Mouse (Mus musculus) liver, embryonic 14.5 days (tissue): ENCODE results near the gene Srrd. TPM values are rescaled to one million over a fixed set of nuclear protein-coding genes. Genes with fewer than 3 reads are reported as not detected.

Source experiments
- ATAC-seq: fragments of 200-750 bp; cut with Nextera tagmentation; 2 replicates; pipeline ENCODE4 v1.8.0; 2017; ENCODE audit warnings: moderate number of reproducible peaks, mild to moderate bottlenecking, moderate library complexity; ENCODE audit not compliant: insufficient read depth
- DNase-seq, 3 experiments: peaks; one replicate each; pipeline ENCODE4 v3.0.0-alpha.2; 2012 to 2013; ENCODE audit warnings: low read depth in 3 of 3, low spot score in 3 of 3
- H3K27ac ChIP-seq: fragments of 300-500 bp; sonication (generic); 2 replicates; pipeline ENCODE4 v1.5.1; 2014; ENCODE audit warnings: moderate library complexity, mild to moderate bottlenecking, control low read depth, inconsistent platforms
- H3K27me3 ChIP-seq: fragments of 300-500 bp; sonication (generic); 2 replicates; pipeline ENCODE4 v1.6.1; 2014; ENCODE audit warnings: mild to moderate bottlenecking, low read length, moderate library complexity; ENCODE audit not compliant: control insufficient read depth, insufficient read depth
- H3K36me3 ChIP-seq: fragments of 300-500 bp; sonication (generic); replicated peaks from 2 replicates; pipeline ENCODE4 v1.6.1; 2014; ENCODE audit warnings: low read depth; ENCODE audit not compliant: control insufficient read depth, insufficient read depth
- H3K4me1 ChIP-seq, 2 experiments: fragments of 200-500 bp in 1 of 2; fragments of 300-500 bp in 1 of 2; sonication (generic) in 1 of 2; replicated peaks; 2 replicates each; pipeline ENCODE4 v1.6.1; 2012 to 2014; ENCODE audit warnings: antibody characterized with exemption in 1 of 2, inconsistent platforms in 1 of 2, low read length in 1 of 2; ENCODE audit not compliant: control insufficient read depth in 2 of 2, insufficient read depth in 2 of 2
- H3K4me2 ChIP-seq: fragments of 300-500 bp; sonication (generic); 2 replicates; pipeline ENCODE4 v1.6.1; 2014; ENCODE audit warnings: low read depth, mild to moderate bottlenecking, control low read depth, moderate library complexity
- H3K4me3 ChIP-seq, 2 experiments: fragments of 200-500 bp in 1 of 2; fragments of 300-500 bp in 1 of 2; sonication (generic) in 1 of 2; 2 replicates each; pipeline ENCODE4 v1.5.1; 2012 to 2014; ENCODE audit warnings: low read depth in 2 of 2, low read length in 2 of 2, mild to moderate bottlenecking in 2 of 2, control low read depth in 1 of 2, inconsistent platforms in 1 of 2, moderate library complexity in 1 of 2; ENCODE audit not compliant: insufficient read depth in 1 of 2
- H3K9ac ChIP-seq: fragments of 300-500 bp; sonication (generic); replicated peaks from 2 replicates; pipeline ENCODE4 v1.6.1; 2014; ENCODE audit warnings: mild to moderate bottlenecking, control low read depth, moderate library complexity
- H3K9me3 ChIP-seq: fragments of 300-500 bp; sonication (generic); 2 replicates; pipeline ENCODE4 v1.6.1; 2016; ENCODE audit warnings: low read length, mixed read lengths; ENCODE audit not compliant: control insufficient read depth
- CTCF ChIP-seq: IDR thresholded peaks from 2 replicates; pipeline ENCODE4 v1.5.1; 2016; ENCODE audit warnings: antibody characterized with exemption, low read depth, control low read depth
- EP300 ChIP-seq: IDR thresholded peaks from 2 replicates; pipeline ENCODE4 v1.6.1; 2016; ENCODE audit warnings: antibody characterized with exemption, low read depth
- WGBS: fragments of 180-500 bp; shearing (Covaris S2); extraction: QIAGEN DNeasy Blood & Tissue Kit; methylation state at CpG from one replicate; pipeline ENCODE4 v1.1.7; 2014; ENCODE audit not compliant: insufficient replicate concordance; 5-methylcytosine and 5-hydroxymethylcytosine counted together
- polyA plus RNA-seq, 2 experiments: library from polyadenylated mRNA; depleted of rRNA in 1 of 2; stranded (reverse) in 1 of 2; unstranded in 1 of 2; fragments of >200 nt; fragmentation: Nextera tagmentation in 1 of 2; extraction: Ambion mirVana in 1 of 2; gene quantifications; 2 replicates each; pipeline versions ENCODE4 v1.2.1 to v1.2.3; 2012 to 2014

The Srrd gene
- polyA plus RNA-seq (2012; rRNA removed) (15.7 and 16.0 TPM in 2 replicates), polyA plus RNA-seq (2014; fragmentation: Nextera tagmentation; extraction: Ambion mirVana) (13.3 and 15.3 TPM in 2 replicates)

GRCm38 (mm10) chr5:112342463-112343204, at the start of gene Srrd, which contains the start of gene Hps4:
TSS of gene Srrd (minus strand) at chr5:112343040.
TSS of gene Hps4 (plus strand) at chr5:112343083.
- WGBS, result 1% methylated on average over 64 of the region's 64 CpGs
- Histone ChIP-seq H3K36me3 (peaks cover 11% of the 10 kb centered on the region), H3K9me3 (no peaks in the 10 kb centered on the region), H3K4me1 (peaks cover 5 to 28% of the 10 kb centered on the region in 2 experiments), H3K4me3 (peak within 1 kb of the TSS; percentile 97 to 98), H3K27ac (peak within 1 kb of the TSS; percentile 54), H3K27me3 (no peaks in the 10 kb centered on the region), H3K4me2 (peak within 1 kb of the TSS; percentile 87), H3K9ac (peak within 1 kb of the TSS; percentile 85)
- peak; percentile 78 for ATAC-seq
- no peak for TF ChIP-seq CTCF
- TF ChIP-seq EP300, result no peak
- peak in 2 of 3 experiments; percentile 61 to 71 for DNase-seq

GRCm38 (mm10) chr5:112391676-112392323, 49.0 kb upstream of the Srrd start:
- ATAC-seq, result no peak
- no peak overlapping the region for H3K4me3 ChIP-seq
- no peak for TF ChIP-seq EP300
- H3K4me2 ChIP-seq, result no peak overlapping the region
- H3K4me1 ChIP-seq, result no peaks in the 10 kb centered on the region
- H3K27me3 ChIP-seq, result peaks cover 32% of the 10 kb centered on the region
- WGBS, result 54% methylated on average over 27 of the region's 27 CpGs
- H3K9ac ChIP-seq, result no peak overlapping the region
- no peak overlapping the region for H3K27ac ChIP-seq
- DNase-seq, result no peak
- H3K9me3 ChIP-seq, result no peaks in the 10 kb centered on the region
- H3K36me3 ChIP-seq, result no peaks in the 10 kb centered on the region

GRCm38 (mm10) chr5:112391002-112391401, 48.2 kb upstream of the Srrd start:
- Histone ChIP-seq H3K4me1 (peaks cover 0 to 5% of the 10 kb centered on the region in 2 experiments; a peak in 2 of 4 replicates), H3K27me3 (peaks cover 32% of the 10 kb centered on the region), H3K9ac (no peak overlapping the region), H3K9me3 (no peaks in the 10 kb centered on the region), H3K27ac (no peak overlapping the region), H3K4me2 (no peak overlapping the region), H3K4me3 (no peak overlapping the region), H3K36me3 (no peaks in the 10 kb centered on the region)
- ATAC-seq (no peak), DNase-seq (no peak)
- no peak for TF ChIP-seq CTCF
- no peak for TF ChIP-seq EP300
- WGBS, result 48% methylated on average over 16 of the region's 16 CpGs

- no peak for ATAC-seq
- peaks cover 15% of the 10 kb centered on the region for H3K27me3 ChIP-seq
- WGBS, result 71% methylated on average over 9 of the region's 9 CpGs
- TF ChIP-seq EP300 (no peak), CTCF (no peak)
- DNase-seq, result no peak
- H3K4me1 ChIP-seq, result peaks cover 0 to 13% of the 10 kb centered on the region in 2 experiments; a peak in 2 of 4 replicates
- H3K36me3 ChIP-seq, result no peaks in the 10 kb centered on the region
- no peaks in the 10 kb centered on the region for H3K9me3 ChIP-seq
- H3K4me3 ChIP-seq, result no peak overlapping the region
- no peak overlapping the region for H3K4me2 ChIP-seq
- H3K9ac ChIP-seq, result no peak overlapping the region
- H3K27ac ChIP-seq, result no peak overlapping the region
Measured at GRCm38 (mm10) chr5:112389352-112389751, 46.5 kb upstream of the Srrd start.

- Histone ChIP-seq H3K9me3 (no peaks in the 10 kb centered on the region), H3K27me3 (no peaks in the 10 kb centered on the region; the same call in 1 of the 2 replicates), H3K27ac (no peak overlapping the region), H3K4me3 (no peak overlapping the region), H3K9ac (no peak overlapping the region), H3K36me3 (no peaks in the 10 kb centered on the region), H3K4me2 (no peak overlapping the region), H3K4me1 (peaks cover 0 to 15% of the 10 kb centered on the region in 2 experiments; a peak in 2 of 4 replicates)
- 35% methylated on average over 2 of the region's 2 CpGs for WGBS
- TF ChIP-seq EP300, result no peak
- no peak for TF ChIP-seq CTCF
- ATAC-seq, result peak; percentile 91
- DNase-seq, result peak; percentile 35 to 69 (median 52)
Measured at GRCm38 (mm10) chr5:112385973-112386372, 43.1 kb upstream of the Srrd start.
